Mouse (Mus musculus) olfactory bulb, adult 2 months (tissue): Measurements from ENCODE around the gene Pla2g3.

ENCODE experiments used
- CTCF ChIP-seq: fragments of 200-500 bp; IDR thresholded peaks from 2 replicates; pipeline ENCODE4 v1.5.1; 2012; ENCODE audit warnings: low read depth, mild to moderate bottlenecking, low read length, moderate library complexity; ENCODE audit not compliant: insufficient read depth
- POLR2A ChIP-seq: fragments of 200-500 bp; IDR thresholded peaks from 2 replicates; pipeline ENCODE4 v1.6.1; 2012; ENCODE audit warnings: mild to moderate bottlenecking, low read depth, low read length, moderate library complexity; ENCODE audit not compliant: insufficient read depth

DNA sequence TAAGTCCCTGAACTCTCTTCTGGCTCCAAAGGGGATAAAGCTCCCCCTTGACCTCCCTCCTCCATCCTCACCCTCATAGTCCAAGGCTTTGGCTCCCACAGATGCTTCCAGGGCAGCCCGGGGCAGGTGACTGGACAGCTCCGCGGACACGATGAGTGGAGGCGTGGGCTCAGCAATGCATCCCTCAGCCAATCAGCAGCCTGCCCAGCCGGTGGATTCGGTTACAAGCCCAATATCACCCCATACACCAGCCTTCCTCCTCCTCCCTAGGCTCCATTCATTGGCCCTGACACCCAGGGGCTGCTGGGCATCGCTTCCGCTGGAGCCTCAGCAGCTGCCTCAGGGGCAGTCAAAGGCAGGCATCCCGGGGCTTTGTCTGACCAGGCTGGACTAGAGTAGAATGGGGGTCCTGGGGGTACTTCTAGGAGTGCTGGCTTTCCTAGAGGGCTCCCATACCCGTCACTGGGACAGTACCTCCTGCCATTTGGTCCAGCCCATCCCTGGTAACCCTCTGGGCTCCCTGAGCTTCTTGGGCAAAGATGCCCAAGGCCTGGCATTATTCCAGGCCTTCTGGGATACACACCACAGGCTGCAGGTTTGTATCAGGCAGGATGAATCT, at the start of gene Pla2g3:
- TF ChIP-seq POLR2A (no peak), CTCF (no peak)
